Mouse (Mus musculus) megakaryocyte, embryonic 14.5 days (primary cell): ENCODE measurements at regions not wholly inside any gene's neighbourhood (a gene's known extent, or its start where the extent isn't known, plus 50 kb on each side); places are given as distances from the start of the nearest gene placed in this dataset.

ENCODE experiments used
- H3K27me3 ChIP-seq: replicated peaks from 2 replicates; pipeline ENCODE3; 2012; ENCODE audit warnings: inconsistent platforms
- H3K36me3 ChIP-seq: replicated peaks from 2 replicates; pipeline ENCODE3; 2012; ENCODE audit warnings: low read length, inconsistent platforms, mixed read lengths
- H3K4me1 ChIP-seq: 2 replicates; pipeline ENCODE4 v1.6.1; 2012; ENCODE audit warnings: inconsistent platforms
- H3K4me3 ChIP-seq: replicated peaks from 2 replicates; pipeline ENCODE3; 2012; ENCODE audit warnings: moderate library complexity, mild to moderate bottlenecking, inconsistent platforms
- H3K9me3 ChIP-seq: 2 replicates; pipeline ENCODE4 v1.6.1; 2012; ENCODE audit warnings: inconsistent platforms
- FLI1 ChIP-seq: IDR thresholded peaks from 2 replicates; pipeline ENCODE4 v1.6.1; 2012; ENCODE audit warnings: low read length, inconsistent platforms, mixed read lengths
- GATA1 ChIP-seq: IDR thresholded peaks from 3 replicates; pipeline ENCODE4 v1.6.1; 2012; ENCODE audit warnings: mixed read lengths, low read length, inconsistent platforms, borderline replicate concordance

DNA sequence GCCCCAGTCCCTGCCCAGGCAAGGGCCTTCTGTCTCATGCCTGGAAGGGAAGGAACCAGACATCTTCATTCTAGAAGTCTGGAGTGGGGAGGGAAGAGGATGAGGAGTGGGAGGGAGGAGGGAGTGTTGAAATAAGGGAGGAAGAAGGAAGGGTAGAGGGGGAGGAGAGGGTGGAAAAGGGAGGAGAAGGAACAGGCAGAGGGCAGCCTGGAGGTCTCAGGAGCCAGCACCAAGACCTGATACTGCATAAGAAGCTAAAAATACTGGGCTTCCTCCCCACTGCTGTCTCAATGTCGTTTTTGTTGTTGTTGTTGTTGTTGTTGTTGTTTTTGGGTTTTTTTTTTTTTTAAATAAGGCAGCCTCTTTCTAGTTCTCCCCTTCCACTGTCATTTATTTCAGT, 168.2 kb upstream of the Gm4791 start:
- Histone ChIP-seq H3K36me3 (no peaks in the 10 kb centered on the region), H3K27me3 (no peaks in the 10 kb centered on the region), H3K4me1 (no peaks in the 10 kb centered on the region), H3K9me3 (peaks cover 10% of the 10 kb centered on the region; the same call in 1 of the 2 replicates), H3K4me3 (no peak overlapping the region)
- no peak for TF ChIP-seq GATA1
- no peak for TF ChIP-seq FLI1

DNA sequence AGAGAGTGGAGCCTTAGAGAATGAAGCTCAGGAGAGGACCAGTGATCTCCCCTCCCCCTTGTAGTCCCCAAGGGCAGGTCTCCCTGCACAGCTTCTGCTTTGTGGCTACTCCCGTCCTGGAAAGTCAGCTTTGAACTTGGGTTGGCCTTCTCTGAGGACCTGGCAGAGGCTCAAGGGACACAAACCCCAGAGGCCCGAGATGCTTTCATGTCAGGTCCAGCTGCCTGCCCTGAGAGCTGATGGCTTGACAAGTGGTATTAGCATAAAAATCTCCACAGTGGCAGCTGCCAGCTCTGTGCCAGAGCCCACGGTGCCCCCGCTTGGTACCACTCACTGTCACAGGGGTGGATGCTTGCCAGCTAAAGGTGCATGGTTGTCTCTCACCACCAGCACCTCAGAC, 173.8 kb upstream of the Gm4791 start:
- no peaks in the 10 kb centered on the region for H3K4me1 ChIP-seq
- peaks cover 17% of the 10 kb centered on the region for H3K9me3 ChIP-seq
- H3K27me3 ChIP-seq, result no peaks in the 10 kb centered on the region
- TF ChIP-seq GATA1 (no peak), FLI1 (no peak)
- no peak overlapping the region for H3K4me3 ChIP-seq
- H3K36me3 ChIP-seq, result no peaks in the 10 kb centered on the region

GRCm38 (mm10) chr9:46819808-46820207, 178.7 kb upstream of the Gm4791 start:
- TF ChIP-seq FLI1, result no peak
- no peak for TF ChIP-seq GATA1
- Histone ChIP-seq H3K36me3 (no peaks in the 10 kb centered on the region), H3K9me3 (peaks cover 22% of the 10 kb centered on the region), H3K4me1 (no peaks in the 10 kb centered on the region), H3K27me3 (no peaks in the 10 kb centered on the region), H3K4me3 (no peak overlapping the region)

GRCm38 (mm10) chr9:46819376-46819775, 179.2 kb upstream of the Gm4791 start:
- H3K4me1 ChIP-seq, result no peaks in the 10 kb centered on the region
- no peaks in the 10 kb centered on the region for H3K27me3 ChIP-seq
- no peaks in the 10 kb centered on the region for H3K36me3 ChIP-seq
- peaks cover 22% of the 10 kb centered on the region for H3K9me3 ChIP-seq
- no peak overlapping the region for H3K4me3 ChIP-seq
- no peak for TF ChIP-seq FLI1

- TF ChIP-seq GATA1 (no peak), FLI1 (no peak)
- peaks cover 17% of the 10 kb centered on the region; the same call in 1 of the 2 replicates for H3K9me3 ChIP-seq
Observed at GRCm38 (mm10) chr9:46816126-46816525, 182.4 kb upstream of the Gm4791 start.

DNA sequence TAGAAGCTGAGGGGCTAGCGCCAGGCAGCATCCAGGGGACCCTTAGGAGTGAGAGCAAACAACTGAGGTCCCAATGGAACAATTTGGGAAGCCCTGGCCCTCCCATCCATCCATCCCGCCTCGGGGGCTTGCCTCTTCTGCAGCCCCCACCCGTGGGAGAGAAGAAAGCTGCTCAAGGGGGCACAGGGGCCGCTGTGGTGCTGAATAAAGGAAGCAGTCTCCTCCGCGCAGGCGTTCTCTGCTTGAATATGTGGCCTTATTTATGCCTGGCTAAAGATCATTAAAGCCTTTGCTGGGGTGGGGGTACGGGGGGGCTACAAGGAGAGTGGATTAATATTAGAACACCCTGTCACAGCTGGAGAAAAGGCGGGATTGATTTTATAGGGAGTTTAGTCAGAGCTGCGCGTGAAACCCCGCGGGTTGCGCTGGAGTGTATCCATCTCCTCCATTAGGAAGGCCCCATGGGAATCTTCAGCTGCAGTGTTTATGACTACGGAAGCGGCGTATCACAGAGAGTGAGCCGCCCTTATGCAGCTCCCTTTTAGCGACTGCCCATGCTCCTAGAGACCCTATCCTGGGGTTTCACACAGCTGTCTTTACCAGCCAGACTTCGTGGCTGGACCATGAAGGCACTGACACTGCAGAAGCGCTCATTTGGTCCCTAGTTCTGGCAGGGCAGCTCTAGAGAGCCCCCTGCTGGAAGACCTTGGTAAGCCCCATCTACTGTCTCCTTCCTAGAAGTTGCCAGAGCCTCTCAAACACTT, 183.9 kb upstream of the Gm4791 start:
- H3K4me1 ChIP-seq, result no peaks in the 10 kb centered on the region
- no peaks in the 10 kb centered on the region for H3K36me3 ChIP-seq
- no peaks in the 10 kb centered on the region for H3K27me3 ChIP-seq
- H3K4me3 ChIP-seq, result no peak overlapping the region
- peaks cover 5% of the 10 kb centered on the region; the same call in 1 of the 2 replicates for H3K9me3 ChIP-seq
- TF ChIP-seq FLI1 (no peak), GATA1 (no peak)

More at GRCm38 (mm10) chr9:46816126-46816525, 182.4 kb upstream of the Gm4791 start:
- Histone ChIP-seq H3K36me3 (no peaks in the 10 kb centered on the region), H3K4me1 (no peaks in the 10 kb centered on the region), H3K4me3 (no peak overlapping the region), H3K27me3 (no peaks in the 10 kb centered on the region)

- Histone ChIP-seq H3K27me3 (no peaks in the 10 kb centered on the region), H3K36me3 (no peaks in the 10 kb centered on the region), H3K4me3 (no peak overlapping the region), H3K9me3 (peaks cover 6% of the 10 kb centered on the region; the same call in 1 of the 2 replicates), H3K4me1 (no peaks in the 10 kb centered on the region)
- TF ChIP-seq GATA1, result no peak
- TF ChIP-seq FLI1, result no peak
Observed at GRCm38 (mm10) chr9:46810266-46810665, 188.3 kb upstream of the Gm4791 start.

- no peak for TF ChIP-seq FLI1
- no peak for TF ChIP-seq GATA1
- no peaks in the 10 kb centered on the region for H3K27me3 ChIP-seq
- H3K4me1 ChIP-seq, result no peaks in the 10 kb centered on the region
- H3K9me3 ChIP-seq, result peaks cover 6% of the 10 kb centered on the region
- no peak overlapping the region for H3K4me3 ChIP-seq
- no peaks in the 10 kb centered on the region for H3K36me3 ChIP-seq
Observed at GRCm38 (mm10) chr9:46795446-46795845, 203.1 kb upstream of the Gm4791 start.

DNA sequence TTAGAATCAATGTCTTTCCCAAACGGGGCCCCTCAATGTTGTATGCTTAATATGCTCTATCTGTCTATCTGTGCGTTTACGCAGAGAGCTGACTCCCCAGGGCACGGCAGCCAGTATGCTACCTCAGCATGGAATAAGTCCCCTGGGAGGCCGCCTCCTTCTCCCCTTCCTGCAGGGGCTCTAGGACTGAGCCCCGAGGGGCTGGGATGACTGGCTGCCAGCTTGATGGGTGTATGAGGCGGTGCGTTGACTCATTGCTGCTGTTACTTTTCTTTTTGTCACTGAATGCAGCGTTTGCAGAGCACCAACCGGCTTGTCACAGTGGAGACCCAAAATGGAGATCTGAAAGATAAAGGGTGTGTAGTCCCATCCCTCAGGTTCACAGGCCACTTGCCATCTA, 209.5 kb upstream of the Gm4791 start:
- Histone ChIP-seq H3K4me1 (no peaks in the 10 kb centered on the region), H3K9me3 (peaks cover 32% of the 10 kb centered on the region), H3K4me3 (no peak overlapping the region), H3K27me3 (no peaks in the 10 kb centered on the region), H3K36me3 (no peaks in the 10 kb centered on the region)
- TF ChIP-seq GATA1 (no peak), FLI1 (no peak)

GRCm38 (mm10) chr9:46788456-46788855, 210.1 kb upstream of the Gm4791 start:
- Histone ChIP-seq H3K27me3 (no peaks in the 10 kb centered on the region), H3K4me1 (no peaks in the 10 kb centered on the region), H3K9me3 (peaks cover 32% of the 10 kb centered on the region), H3K36me3 (no peaks in the 10 kb centered on the region), H3K4me3 (peak overlapping the region; percentile 21)
- TF ChIP-seq FLI1 (no peak), GATA1 (no peak)

DNA sequence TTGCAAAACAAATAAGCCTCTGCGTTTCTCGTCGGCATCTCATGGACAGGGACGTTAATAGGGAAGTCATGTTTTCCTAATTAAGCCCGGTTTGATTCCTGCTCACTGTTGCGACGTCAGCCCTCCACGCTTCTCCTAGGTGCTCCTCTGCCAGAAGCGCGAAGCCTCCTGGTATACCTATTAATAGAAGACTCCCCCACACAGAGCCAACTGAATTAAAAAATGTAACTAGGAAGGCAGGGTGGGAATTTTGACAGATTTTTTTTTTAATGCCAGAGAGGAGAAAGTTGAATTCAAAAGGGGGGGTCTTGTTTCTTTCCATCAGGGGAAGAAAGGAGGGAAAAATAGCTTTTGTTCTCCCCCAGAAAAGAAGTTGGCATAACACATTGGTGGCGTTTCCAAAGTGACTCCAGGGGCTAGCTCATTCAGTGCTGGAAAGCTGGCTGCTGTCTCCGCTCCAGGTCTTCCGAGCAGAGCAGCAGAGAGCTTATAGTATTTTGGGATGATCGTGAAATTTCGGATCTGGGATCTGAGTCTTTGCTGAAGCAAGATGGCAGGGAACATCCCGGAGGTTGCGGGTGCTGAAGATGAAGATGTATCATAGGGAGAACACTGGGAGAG, 214.1 kb upstream of the Gm4791 start:
- Histone ChIP-seq H3K4me1 (no peaks in the 10 kb centered on the region), H3K27me3 (no peaks in the 10 kb centered on the region), H3K4me3 (no peak overlapping the region), H3K36me3 (no peaks in the 10 kb centered on the region), H3K9me3 (peaks cover 42% of the 10 kb centered on the region)
- TF ChIP-seq GATA1 (no peak), FLI1 (no peak)
